ENCODE assay signal across 10 mouse cellular contexts in the genomic region with DNA sequence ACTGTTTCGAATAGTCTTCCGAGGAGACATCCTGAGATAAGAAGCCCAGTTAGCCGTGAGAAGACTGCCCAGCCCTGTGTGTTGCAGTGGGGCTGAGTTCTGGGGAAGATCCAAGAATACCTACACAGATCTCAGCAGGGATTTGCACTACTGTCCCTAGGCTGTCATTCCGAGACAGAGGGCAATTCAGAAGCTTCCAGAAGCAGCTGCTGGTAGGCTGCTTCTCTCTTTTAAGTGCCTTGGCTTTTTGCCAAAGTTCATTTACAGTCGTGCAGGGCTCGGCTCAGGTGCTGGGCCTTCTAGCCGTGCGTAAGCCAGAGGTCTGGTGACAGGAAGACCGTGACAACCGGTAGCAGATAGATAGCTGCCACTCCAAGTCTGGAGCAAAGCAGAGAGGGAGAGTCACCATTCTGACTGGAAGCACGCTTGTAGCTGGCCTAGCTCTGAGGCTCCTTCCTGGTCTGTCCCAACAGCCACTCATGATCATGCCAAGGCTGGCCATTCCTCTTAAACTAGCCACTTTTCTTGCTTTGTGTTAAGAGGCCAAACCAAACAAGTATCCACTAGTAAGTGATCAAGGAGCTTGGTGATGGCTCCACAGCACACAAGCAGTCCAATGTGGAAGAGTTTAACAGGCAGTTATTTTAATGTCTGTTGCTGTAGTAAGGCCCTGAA. TPM values are rescaled to one million over a fixed set of nuclear protein-coding genes. Genes with fewer than 3 reads are reported as not detected.
A peak's percentile ranks its signal among the peaks of the same experiment; 100 is the strongest.
DNase-seq lines count a peak whose midpoint lies in the region; ATAC-seq lines count a peak whose summit lies in the region.
"Had no signal": no experiment of that assay in that cellular context is flagged by ENCODE, and none has a peak within 500 bp of the region (broad histone marks: within the 10 kb centered on the region; RNA-seq: fewer than 3 reads in every experiment).

No protein-coding gene starts in this region.

- H3K9ac ChIP-seq in midbrain, embryonic 13.5 days (replicated peaks), result no peak overlapping the region
- no peak overlapping the region for H3K9ac ChIP-seq in midbrain, embryonic 11.5 days (ENCODE audit: low read length)
- 0 out of 2 replicates have a peak overlapping the region, but pooled peaks have one; percentile 27 for H3K9ac ChIP-seq in intestine, embryonic 16.5 days (ENCODE audit: low read depth, low read length)
- H3K9ac ChIP-seq: limb, embryonic 15.5 days; neural tube, embryonic 12.5 days had no signal

- 0 out of 2 replicates have a peak overlapping the region, but pooled peaks have one; percentile 19 for H3K27ac ChIP-seq in midbrain, embryonic 13.5 days
- no peak overlapping the region for H3K27ac ChIP-seq in midbrain, embryonic 11.5 days (ENCODE audit: low read depth, low read length)
- no peak overlapping the region for H3K27ac ChIP-seq in intestine, embryonic 16.5 days (ENCODE audit: low read length)
- H3K27ac ChIP-seq: limb, embryonic 15.5 days; neural tube, embryonic 12.5 days had no signal

- peak; percentile 18 for DNase-seq in cerebellum, adult 9-10 months
- no peak for DNase-seq in cerebellum, postnatal 25 days
- no peak for DNase-seq in midbrain, embryonic 11.5 days (ENCODE audit: low spot score, missing footprints)
- DNase-seq in thymus, postnatal 0 days (ENCODE audit: low spot score), result peak; percentile 27
- DNase-seq in kidney, adult 9 months, result no peak

- 63% methylated on average over 11 of the region's 11 CpGs for WGBS in midbrain, embryonic 13.5 days
- WGBS in midbrain, embryonic 11.5 days, result 87% methylated on average over 11 of the region's 11 CpGs
- WGBS in intestine, embryonic 16.5 days, result 29% methylated on average over 11 of the region's 11 CpGs

- H3K4me3 ChIP-seq in midbrain, embryonic 13.5 days (replicated peaks), result no peak overlapping the region
- H3K4me3 ChIP-seq in midbrain, embryonic 11.5 days (ENCODE audit: low read depth, low read length), result no peak overlapping the region
- H3K4me3 ChIP-seq in intestine, embryonic 16.5 days (ENCODE audit: low read length), result no peak overlapping the region
- H3K4me3 ChIP-seq: limb, embryonic 15.5 days; neural tube, embryonic 12.5 days had no signal

- ATAC-seq in midbrain, embryonic 13.5 days, result 0 out of 2 replicates have a peak, but pooled peaks have one; percentile 35
- ATAC-seq in midbrain, embryonic 11.5 days (ENCODE audit: low FRiP score), result no peak
- ATAC-seq in intestine, embryonic 16.5 days, result peak; percentile 85
- no peak for ATAC-seq in granulocyte monocyte progenitor cell, adult 5-6 weeks (replicated peaks; ENCODE audit: poor library complexity, severe bottlenecking)

- peaks cover 34% of the 10 kb centered on the region for H3K4me1 ChIP-seq in midbrain, embryonic 13.5 days (replicated peaks)
- peaks cover 7% of the 10 kb centered on the region; the same call in 1 of the 2 replicates for H3K4me1 ChIP-seq in midbrain, embryonic 11.5 days (ENCODE audit: control insufficient read depth, insufficient read depth, low read length)
- peaks cover 13% of the 10 kb centered on the region for H3K4me1 ChIP-seq in intestine, embryonic 16.5 days (ENCODE audit: control insufficient read depth, insufficient read depth, low read length)

- H3K4me2 ChIP-seq in midbrain, embryonic 13.5 days (replicated peaks), result no peak overlapping the region
- no peak overlapping the region for H3K4me2 ChIP-seq in midbrain, embryonic 11.5 days
- H3K4me2 ChIP-seq in intestine, embryonic 16.5 days (ENCODE audit: low read depth, low read length), result no peak overlapping the region
- H3K4me2 ChIP-seq: limb, embryonic 15.5 days; neural tube, embryonic 12.5 days had no signal

- no peaks in the 10 kb centered on the region for H3K9me3 ChIP-seq in midbrain, embryonic 13.5 days
- no peaks in the 10 kb centered on the region for H3K9me3 ChIP-seq in midbrain, embryonic 11.5 days (ENCODE audit: control insufficient read depth, low read length)
- H3K9me3 ChIP-seq in intestine, embryonic 16.5 days (ENCODE audit: control insufficient read depth, low read length), result no peaks in the 10 kb centered on the region
- H3K9me3 ChIP-seq: limb, embryonic 15.5 days; neural tube, embryonic 12.5 days had no signal

- no peaks in the 10 kb centered on the region for H3K27me3 ChIP-seq in midbrain, embryonic 13.5 days
- no peaks in the 10 kb centered on the region for H3K27me3 ChIP-seq in midbrain, embryonic 11.5 days (ENCODE audit: control insufficient read depth, insufficient read depth, low read length)
- H3K27me3 ChIP-seq in intestine, embryonic 16.5 days (replicated peaks; ENCODE audit: control insufficient read depth, insufficient read depth, low read length), result no peaks in the 10 kb centered on the region
- H3K27me3 ChIP-seq: limb, embryonic 15.5 days; neural tube, embryonic 12.5 days had no signal

- no peaks in the 10 kb centered on the region for H3K36me3 ChIP-seq in midbrain, embryonic 13.5 days
- H3K36me3 ChIP-seq in midbrain, embryonic 11.5 days (ENCODE audit: control insufficient read depth, insufficient read depth, low read length), result no peaks in the 10 kb centered on the region
- H3K36me3 ChIP-seq in intestine, embryonic 16.5 days (ENCODE audit: control insufficient read depth, insufficient read depth, low read length), result no peaks in the 10 kb centered on the region
- H3K36me3 ChIP-seq: limb, embryonic 15.5 days; neural tube, embryonic 12.5 days had no signal

RNA-seq across cellular contexts. Expression of a gene that starts 49.3 kb away (rescaled TPM):
- 20.8 and 21.6 TPM in 2 replicates for polyA plus RNA-seq in midbrain, embryonic 13.5 days (2015; fragmentation: Nextera tagmentation; extraction: Ambion mirVana)
- polyA plus RNA-seq in midbrain, embryonic 11.5 days (2014; fragmentation: Nextera tagmentation; extraction: Ambion mirVana), result 20.2 and 20.8 TPM in 2 replicates
- 5.3 and 5.5 TPM in 2 replicates for polyA plus RNA-seq in intestine, embryonic 16.5 days (2015; fragmentation: Nextera tagmentation; extraction: Ambion mirVana)
- 1.5 and 2.1 TPM in 2 replicates for polyA plus RNA-seq in thymus, postnatal 0 days (2015; fragmentation: Nextera tagmentation; extraction: Ambion mirVana)
- 32.6 and 34.5 TPM in 2 replicates for total RNA-seq in granulocyte monocyte progenitor cell, adult 5-6 weeks (2014; fragmentation: Nextera tagmentation)
- total RNA-seq in granulocyte monocyte progenitor cell, adult 5-6 weeks (2017), result 21.2 and 26.1 TPM in 2 replicates

Comparison
In these comparisons a context has a peak if more than half of its experiments do, and no peak if none do; other contexts are left out.
1. DNase-seq: peak in cerebellum, adult 9-10 months (single experiment) and thymus, postnatal 0 days (single experiment); none in cerebellum, postnatal 25 days (0 of 2), midbrain, embryonic 11.5 days (single experiment) and kidney, adult 9 months (single experiment).
2. ATAC-seq: peak in midbrain, embryonic 13.5 days (single experiment) and intestine, embryonic 16.5 days (single experiment); none in midbrain, embryonic 11.5 days (single experiment) and granulocyte monocyte progenitor cell, adult 5-6 weeks (single experiment).